Mouse (Mus musculus) lung, embryonic 14.5 days (tissue): ENCODE measurements around the gene Ppp1r2. TPM values are rescaled to one million over a fixed set of nuclear protein-coding genes. Genes with fewer than 3 reads are reported as not detected.

Experiments used
- ATAC-seq: fragments of 200-750 bp; cut with Nextera tagmentation; 2 replicates; pipeline ENCODE4 v1.8.0; 2017; ENCODE audit warnings: mild to moderate bottlenecking, moderate TSS enrichment, moderate library complexity; ENCODE audit not compliant: insufficient read depth
- DNase-seq: peaks from one replicate; pipeline ENCODE4 v3.0.0-alpha.2; 2015
- H3K27ac ChIP-seq: fragments of 300-500 bp; sonication (generic); 2 replicates; pipeline ENCODE4 v1.5.1; 2014; ENCODE audit warnings: low read depth, mild to moderate bottlenecking, moderate library complexity
- H3K27me3 ChIP-seq: fragments of 300-500 bp; sonication (generic); 2 replicates; pipeline ENCODE4 v1.6.1; 2014; ENCODE audit warnings: low read length, control low read depth; ENCODE audit not compliant: insufficient read depth
- H3K36me3 ChIP-seq: fragments of 300-500 bp; sonication (generic); 2 replicates; pipeline ENCODE4 v1.6.1; 2014; ENCODE audit warnings: control low read depth; ENCODE audit not compliant: insufficient read depth
- H3K4me1 ChIP-seq: fragments of 300-500 bp; sonication (generic); 2 replicates; pipeline ENCODE4 v1.6.1; 2014; ENCODE audit warnings: antibody characterized with exemption, control low read depth; ENCODE audit not compliant: insufficient read depth
- H3K4me2 ChIP-seq: fragments of 300-500 bp; sonication (generic); 2 replicates; pipeline ENCODE4 v1.6.1; 2014; ENCODE audit warnings: mild to moderate bottlenecking
- H3K4me3 ChIP-seq: fragments of 300-500 bp; sonication (generic); 2 replicates; pipeline ENCODE4 v1.5.1; 2014; ENCODE audit warnings: low read depth, low read length
- H3K9ac ChIP-seq: fragments of 300-500 bp; sonication (generic); 2 replicates; pipeline ENCODE4 v1.6.1; 2014
- H3K9me3 ChIP-seq: fragments of 300-500 bp; sonication (generic); 2 replicates; pipeline ENCODE4 v1.6.1; 2016; ENCODE audit warnings: low read depth, low read length, control low read depth
- CTCF ChIP-seq: IDR thresholded peaks from 2 replicates; pipeline ENCODE4 v1.5.1; 2016; ENCODE audit warnings: antibody characterized with exemption, low read depth
- WGBS: fragments of 180-500 bp; shearing (Covaris S2); extraction: QIAGEN DNeasy Blood & Tissue Kit; methylation state at CpG from one replicate; pipeline ENCODE4 v1.1.7; 2014; 5-methylcytosine and 5-hydroxymethylcytosine counted together
- polyA plus RNA-seq: library from polyadenylated mRNA; unstranded; fragments of >200 nt; fragmentation: Nextera tagmentation; extraction: Ambion mirVana; gene quantifications from 2 replicates; pipeline ENCODE4 v1.2.1, GENCODE M21; 2014

Ppp1r2 gene
- polyA plus RNA-seq, 1 experiment from 2014 or later = 104 TPM

DNA sequence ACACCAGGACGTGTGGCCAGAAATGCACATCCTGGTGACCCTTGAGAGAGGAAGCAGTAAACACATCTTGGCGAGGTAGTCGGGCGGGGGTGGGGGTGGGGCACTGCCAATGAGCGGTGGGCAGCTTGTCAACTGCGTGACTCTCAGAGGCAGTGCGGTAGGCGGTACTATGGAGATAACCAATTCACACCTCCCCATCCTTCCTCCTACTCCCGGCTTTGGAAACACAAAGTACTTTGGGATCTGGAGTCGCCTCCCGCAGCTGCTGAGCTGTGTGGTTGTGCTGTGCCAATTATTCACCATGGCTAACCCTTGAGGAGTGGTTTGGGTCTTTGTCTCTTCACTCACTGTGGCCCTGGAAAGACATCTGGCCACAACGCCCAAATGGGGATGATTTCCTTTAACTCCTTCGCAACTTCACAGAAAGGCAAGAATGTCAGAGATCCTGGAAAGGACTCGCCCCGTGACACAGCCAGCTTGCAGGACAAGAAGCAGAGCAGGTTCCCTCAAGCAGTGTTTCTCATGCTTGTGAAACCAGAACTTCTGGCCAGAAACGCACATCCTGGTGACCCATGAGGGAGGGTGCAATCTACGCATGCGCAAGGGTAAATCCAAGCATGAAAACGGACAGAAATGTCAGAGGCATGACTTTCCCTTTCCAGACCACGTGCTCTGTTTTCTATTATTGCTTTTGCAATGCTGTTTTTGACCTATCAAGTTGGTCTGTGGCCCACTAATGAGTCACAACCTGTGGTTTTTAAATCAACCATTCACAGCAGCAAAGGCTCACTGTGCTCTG lies 41.3 kb downstream of the Ppp1r2 start:
- no peak for TF ChIP-seq CTCF
- Histone ChIP-seq H3K27ac (no peak overlapping the region), H3K36me3 (no peaks in the 10 kb centered on the region), H3K27me3 (no peaks in the 10 kb centered on the region), H3K9me3 (no peaks in the 10 kb centered on the region), H3K4me3 (peak overlapping the region; percentile 17; the same call in 1 of the 2 replicates), H3K4me2 (peak overlapping the region; percentile 53), H3K9ac (no peak overlapping the region), H3K4me1 (peaks cover 8% of the 10 kb centered on the region)
- 14% methylated on average over 20 of the region's 20 CpGs for WGBS
- DNase-seq (peak; percentile 55), ATAC-seq (peak; percentile 49; the same call in 1 of the 2 replicates)

GRCm38 (mm10) chr16:31233167-31233498 lies 41.9 kb downstream of the Ppp1r2 start:
- Histone ChIP-seq H3K9ac (no peak overlapping the region), H3K27ac (no peak overlapping the region), H3K36me3 (no peaks in the 10 kb centered on the region), H3K4me2 (peak overlapping the region; percentile 53), H3K4me3 (peak overlapping the region; percentile 17; the same call in 1 of the 2 replicates), H3K27me3 (no peaks in the 10 kb centered on the region), H3K9me3 (no peaks in the 10 kb centered on the region), H3K4me1 (peaks cover 8% of the 10 kb centered on the region)
- no peak for TF ChIP-seq CTCF
- ATAC-seq = no peak
- DNase-seq = no peak
- WGBS = 16% methylated on average over 4 of the region's 4 CpGs

- Histone ChIP-seq H3K27me3 (no peaks in the 10 kb centered on the region), H3K9me3 (no peaks in the 10 kb centered on the region), H3K4me1 (peaks cover 8% of the 10 kb centered on the region), H3K4me2 (no peak overlapping the region), H3K4me3 (no peak overlapping the region), H3K9ac (no peak overlapping the region), H3K36me3 (no peaks in the 10 kb centered on the region), H3K27ac (no peak overlapping the region)
- WGBS = 49% methylated on average over 5 of the region's 5 CpGs
- ATAC-seq (no peak), DNase-seq (no peak)
- TF ChIP-seq CTCF = no peak
Observed at GRCm38 (mm10) chr16:31232491-31233166, 42.4 kb downstream of the Ppp1r2 start.

- Histone ChIP-seq H3K36me3 (no peaks in the 10 kb centered on the region), H3K9ac (no peak overlapping the region), H3K27ac (no peak overlapping the region), H3K9me3 (no peaks in the 10 kb centered on the region), H3K4me3 (no peak overlapping the region), H3K4me2 (no peak overlapping the region), H3K4me1 (peaks cover 8% of the 10 kb centered on the region), H3K27me3 (no peaks in the 10 kb centered on the region)
- 51% methylated on average over 5 of the region's 5 CpGs for WGBS
- ATAC-seq = no peak; the same call in 1 of the 2 replicates
- DNase-seq = no peak
- no peak for TF ChIP-seq CTCF
Observed at GRCm38 (mm10) chr16:31231591-31231990, 43.5 kb downstream of the Ppp1r2 start.

DNA sequence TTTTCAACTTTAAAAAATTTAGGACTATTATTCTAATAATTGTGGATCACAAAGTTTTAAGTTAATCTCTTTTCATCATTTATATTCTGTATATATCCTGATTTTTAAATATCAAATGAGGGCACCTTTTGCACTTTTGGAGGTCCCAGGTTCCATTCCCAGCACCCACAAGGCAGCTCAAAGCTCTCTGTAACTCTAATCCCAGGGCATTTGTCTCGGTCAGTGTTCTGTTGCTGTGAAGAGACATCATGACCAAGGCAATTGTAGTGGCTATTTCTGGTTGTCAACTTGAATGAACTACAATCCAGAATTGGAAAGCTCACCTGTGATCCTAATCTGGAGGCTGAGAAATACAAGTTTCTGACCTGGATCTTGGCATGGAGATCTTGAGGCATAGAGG lies 47.3 kb downstream of the Ppp1r2 start:
- no peak for TF ChIP-seq CTCF
- ATAC-seq (no peak), DNase-seq (no peak)
- Histone ChIP-seq H3K9ac (no peak overlapping the region), H3K9me3 (no peaks in the 10 kb centered on the region), H3K4me3 (no peak overlapping the region), H3K4me2 (no peak overlapping the region), H3K27me3 (no peaks in the 10 kb centered on the region), H3K27ac (no peak overlapping the region), H3K36me3 (no peaks in the 10 kb centered on the region), H3K4me1 (no peaks in the 10 kb centered on the region)
- WGBS = 93% methylated on average over 1 of the region's 1 CpGs

DNA sequence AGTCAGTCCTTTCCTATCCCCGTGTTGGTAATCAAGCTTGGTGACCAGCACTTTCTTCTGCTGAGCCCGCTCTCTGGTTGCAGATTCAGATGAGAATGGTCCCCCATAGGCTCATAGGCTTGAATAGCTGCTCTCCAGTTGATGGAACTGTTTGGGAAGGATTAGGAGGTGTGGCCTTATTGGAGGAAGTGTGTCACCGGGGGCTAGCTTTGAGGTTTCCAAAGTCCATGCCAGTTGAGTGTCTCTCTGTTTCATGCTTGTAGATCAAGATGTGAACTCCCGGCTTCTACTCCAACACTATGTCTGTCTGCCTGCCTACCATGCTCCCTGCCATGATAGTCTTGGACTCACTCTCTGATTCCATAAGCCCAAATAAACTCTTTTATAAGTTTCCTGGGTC lies 59.8 kb downstream of the Ppp1r2 start:
- H3K27ac ChIP-seq = no peak overlapping the region
- no peak for TF ChIP-seq CTCF
- H3K27me3 ChIP-seq = no peaks in the 10 kb centered on the region
- DNase-seq (no peak), ATAC-seq (no peak)
- no peaks in the 10 kb centered on the region for H3K4me1 ChIP-seq
- H3K36me3 ChIP-seq = no peaks in the 10 kb centered on the region
- 91% methylated on average over 4 of the region's 4 CpGs for WGBS
- no peaks in the 10 kb centered on the region for H3K9me3 ChIP-seq
- H3K9ac ChIP-seq = no peak overlapping the region
- no peak overlapping the region for H3K4me3 ChIP-seq
- no peak overlapping the region for H3K4me2 ChIP-seq

DNA sequence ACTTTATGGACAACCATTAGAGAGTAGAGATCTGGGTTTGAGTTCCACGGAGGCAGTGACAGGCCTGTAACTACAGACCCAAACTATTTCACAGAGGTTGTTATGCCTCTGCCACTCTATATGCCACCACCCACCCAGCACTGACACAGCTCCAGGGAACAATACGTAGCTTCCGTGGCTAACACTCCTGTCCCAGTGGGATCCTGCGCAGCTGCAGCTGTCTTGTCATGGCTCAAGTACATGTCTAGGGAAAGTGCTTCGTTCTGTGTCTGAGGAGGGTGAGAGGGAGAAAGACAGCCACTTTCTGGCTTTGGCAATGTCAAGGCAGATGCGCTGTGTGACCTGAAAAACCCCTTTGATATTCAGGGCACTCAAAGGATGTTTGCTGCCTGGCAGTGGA lies 61.6 kb downstream of the Ppp1r2 start:
- Histone ChIP-seq H3K4me1 (0 out of 2 replicates have a peak, but pooled peaks cover 4% of the 10 kb centered on the region), H3K4me2 (no peak overlapping the region), H3K9me3 (no peaks in the 10 kb centered on the region), H3K36me3 (no peaks in the 10 kb centered on the region), H3K27me3 (no peaks in the 10 kb centered on the region), H3K9ac (no peak overlapping the region), H3K4me3 (no peak overlapping the region), H3K27ac (no peak overlapping the region)
- 87% methylated on average over 6 of the region's 6 CpGs for WGBS
- no peak for DNase-seq
- TF ChIP-seq CTCF = no peak
- no peak for ATAC-seq
